Mouse (Mus musculus) E14TG2a.4 (cell line): ENCODE results near the gene Gm15737.

Experiments
- CTCF ChIP-seq: conservative IDR thresholded peaks from 2 replicates; pipeline ENCODE4 v1.5.1; 2014; ENCODE audit warnings: low read length
- NANOG ChIP-seq: IDR thresholded peaks from 2 replicates; pipeline ENCODE4 v1.6.1; 2014; ENCODE audit warnings: borderline replicate concordance, low read length, mixed read lengths

DNA sequence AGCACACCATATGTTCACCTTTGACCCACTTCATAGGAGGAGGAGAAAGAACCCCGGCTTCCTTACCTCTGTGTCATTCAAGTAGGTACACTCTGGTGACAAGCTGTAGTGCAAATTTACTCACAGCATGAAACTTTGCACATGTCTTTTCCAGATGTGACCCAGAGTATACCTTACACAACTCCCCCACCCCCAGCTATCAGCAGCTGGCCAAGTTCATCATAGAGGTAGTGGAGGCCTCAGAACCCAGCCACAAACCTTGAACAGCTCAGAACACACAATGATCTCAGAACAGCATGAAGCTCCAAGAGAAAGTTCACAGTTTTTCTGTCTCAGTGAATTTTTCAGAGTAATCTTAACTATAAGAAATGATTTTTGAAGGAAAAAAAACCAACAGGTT, 22.4 kb downstream of the Gm15737 start:
- TF ChIP-seq CTCF (no peak), NANOG (no peak)
